Mouse (Mus musculus) left cerebral cortex, adult 2 months (tissue): ENCODE results near the gene 1700025G04Rik. TPM values are rescaled to one million over a fixed set of nuclear protein-coding genes. Genes with fewer than 3 reads are reported as not detected.

Experiments used
- DNase-seq, 2 experiments: peaks; one replicate each; pipeline ENCODE4 v3.0.0; 2021 to 2022; ENCODE audit warnings: low spot score in 2 of 2, mixed read lengths in 1 of 2; ENCODE audit errors: extremely low spot score in 1 of 2
- H3K27ac ChIP-seq: fragments of 200-600 bp; 2 replicates; pipeline ENCODE4 v1.8.1; 2022
- H3K4me3 ChIP-seq: fragments of 200-600 bp; 2 replicates; pipeline ENCODE4 v1.8.1; 2022
- CTCF ChIP-seq: fragments of 200-600 bp; IDR thresholded peaks from 2 replicates; pipeline ENCODE4 v1.8.1; 2022; ENCODE audit warnings: antibody characterized with exemption, mild to moderate bottlenecking, moderate library complexity
- intact Hi-C: fragments of 180-260 bp; cut with DNase I; formaldehyde crosslinking; loops from one replicate; pipeline ENCODE4 v1.15.1; 2025
- total RNA-seq, 2 experiments: library from RNA; stranded (reverse); gene quantifications; 2 replicates each; pipeline ENCODE4 v1.2.3; 2021

Gene 1700025G04Rik
- total RNA-seq, 2 experiments from 2014 or later: 68.1 to 75.8 TPM

DNA sequence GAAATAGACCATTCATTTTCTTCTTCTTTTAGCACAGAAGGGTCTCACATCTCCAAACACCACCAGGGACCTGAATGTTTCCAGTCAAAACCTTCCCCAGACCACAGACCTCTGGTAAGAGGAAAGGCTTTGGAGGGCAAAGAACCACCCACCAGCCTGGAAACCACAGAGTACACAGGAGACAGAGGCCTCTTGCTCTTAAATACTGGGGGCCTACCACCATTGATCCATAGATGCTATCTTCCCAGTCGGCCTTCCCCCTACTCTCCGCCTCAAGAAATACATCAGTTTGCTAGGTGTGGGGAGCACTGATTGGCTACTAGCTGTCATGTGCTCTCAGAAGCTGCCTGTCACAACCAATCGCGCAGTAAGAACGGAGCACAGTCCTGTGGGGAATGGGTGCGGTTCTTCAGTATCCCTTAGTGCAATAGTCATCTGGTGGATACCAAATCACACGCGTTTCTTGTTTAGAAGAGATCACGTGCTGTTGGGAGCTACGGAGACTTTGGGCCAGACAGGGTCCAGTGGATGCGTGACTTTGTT lies 210.5 kb downstream of the 1700025G04Rik start:
- Histone ChIP-seq H3K27ac (no peak overlapping the region), H3K4me3 (no peak overlapping the region)
- intact Hi-C loops: no loop called here
- no peak for TF ChIP-seq CTCF
- DNase-seq: no peak

- intact Hi-C loops: no loop called here
- H3K27ac ChIP-seq: no peak overlapping the region
- H3K4me3 ChIP-seq: no peak overlapping the region
- DNase-seq: no peak
- TF ChIP-seq CTCF: no peak
These were observed 211.5 kb downstream of the 1700025G04Rik start for GRCm38 (mm10) chr1:151878411-151878810.

- no peak for DNase-seq
- Histone ChIP-seq H3K4me3 (no peak overlapping the region), H3K27ac (no peak overlapping the region)
- no peak for TF ChIP-seq CTCF
- intact Hi-C loops: no loop called here
These were observed 217.0 kb downstream of the 1700025G04Rik start for GRCm38 (mm10) chr1:151872971-151873370.

GRCm38 (mm10) chr1:151864326-151864725 lies 225.6 kb downstream of the 1700025G04Rik start:
- Histone ChIP-seq H3K27ac (no peak overlapping the region), H3K4me3 (no peak overlapping the region)
- DNase-seq: no peak
- intact Hi-C loops: no loop called here
- TF ChIP-seq CTCF: no peak

- H3K27ac ChIP-seq: no peak overlapping the region
- TF ChIP-seq CTCF: no peak
- intact Hi-C loops: no loop called here
- no peak for DNase-seq
- no peak overlapping the region for H3K4me3 ChIP-seq
These were observed 226.2 kb downstream of the 1700025G04Rik start for GRCm38 (mm10) chr1:151863797-151864147.

DNA sequence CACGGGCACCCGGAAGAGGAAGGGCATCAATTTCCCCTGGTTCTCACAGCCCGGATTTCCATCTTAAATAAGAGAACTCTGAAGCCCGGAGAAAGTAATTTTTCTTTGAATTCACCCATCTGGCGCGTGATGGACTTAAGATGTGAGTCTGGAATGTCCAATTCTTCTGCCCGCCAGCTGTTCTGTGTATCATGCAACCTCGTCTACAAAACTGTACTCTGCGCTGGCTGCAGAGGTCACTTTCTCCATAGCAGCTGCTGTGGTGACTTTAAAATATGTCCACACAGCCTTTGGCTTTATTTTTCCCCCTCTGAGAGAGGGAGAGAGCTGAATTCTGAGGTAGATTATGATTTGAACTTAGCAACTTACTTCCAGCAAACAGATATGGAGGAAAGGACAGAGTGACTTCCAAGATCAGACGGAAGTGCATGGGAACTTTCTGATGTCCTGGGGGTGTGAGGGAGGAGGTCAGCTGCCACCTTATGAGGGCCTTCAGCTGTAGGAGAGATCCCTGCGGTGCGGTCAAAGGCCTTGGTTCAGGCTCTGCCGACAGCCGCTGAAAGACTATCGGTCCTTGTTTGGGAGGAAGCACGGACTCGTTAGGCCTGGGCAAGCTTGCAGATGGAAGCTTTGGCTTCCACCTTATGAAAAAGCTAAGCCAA lies 226.7 kb downstream of the 1700025G04Rik start:
- intact Hi-C loops: no loop called here
- TF ChIP-seq CTCF: no peak
- Histone ChIP-seq H3K4me3 (no peak overlapping the region), H3K27ac (no peak overlapping the region)
- DNase-seq: no peak

DNA sequence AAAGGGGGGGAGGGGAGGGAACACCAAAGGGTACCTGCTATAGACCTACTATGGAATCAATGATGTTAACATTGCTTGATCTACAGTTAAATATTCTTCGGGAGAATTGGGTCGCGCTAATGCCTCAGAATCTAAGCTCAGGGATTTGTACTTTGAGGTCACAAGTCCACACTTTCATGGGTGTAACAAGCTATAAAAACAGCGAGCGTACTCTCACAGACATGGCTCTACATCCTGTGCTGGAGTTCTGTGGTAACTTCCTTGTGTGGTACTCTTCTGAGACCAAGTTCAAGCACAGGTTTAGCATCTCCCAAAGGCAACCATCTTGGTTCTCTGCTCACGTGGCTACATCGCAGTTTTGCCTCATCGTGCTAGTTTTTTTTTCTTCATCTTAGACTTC lies 227.8 kb downstream of the 1700025G04Rik start:
- Histone ChIP-seq H3K27ac (no peak overlapping the region), H3K4me3 (no peak overlapping the region)
- no peak for TF ChIP-seq CTCF
- intact Hi-C loops: no loop called here
- no peak for DNase-seq

DNA sequence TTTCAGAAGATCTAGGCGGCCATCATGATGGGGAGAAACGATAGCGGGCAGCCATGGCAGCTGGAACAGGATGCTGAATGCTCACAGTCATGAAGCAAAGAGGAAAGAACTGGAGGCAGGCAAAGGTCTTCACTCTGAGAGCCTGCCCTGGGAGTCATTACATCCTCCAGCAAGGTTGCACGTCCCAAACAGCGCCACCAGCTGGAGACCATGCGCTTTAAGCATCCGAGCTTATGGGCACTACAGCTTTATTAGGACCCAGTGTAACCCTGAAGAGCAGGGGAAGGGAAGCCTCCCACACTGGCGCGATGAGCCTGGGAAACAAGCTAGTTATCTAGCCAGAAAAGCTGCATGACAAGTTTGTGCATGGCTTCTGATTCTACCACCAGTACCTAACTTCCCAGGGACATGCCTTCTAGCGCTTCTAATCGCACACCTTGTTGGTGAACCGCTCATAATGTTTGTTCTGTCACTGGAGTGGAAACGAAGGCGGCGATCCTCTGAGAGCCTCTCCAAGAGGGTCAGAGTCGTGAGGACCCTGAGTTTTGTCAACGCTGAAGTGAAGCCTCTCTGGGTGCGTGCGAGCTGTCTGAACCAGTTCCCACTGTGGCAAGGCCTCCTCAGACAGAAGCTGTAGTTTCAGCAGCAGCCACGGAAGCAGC lies 228.5 kb downstream of the 1700025G04Rik start:
- no peak for TF ChIP-seq CTCF
- no peak overlapping the region for H3K4me3 ChIP-seq
- no peak for DNase-seq
- no peak overlapping the region for H3K27ac ChIP-seq
- intact Hi-C loops: no loop called here

- Histone ChIP-seq H3K4me3 (no peak overlapping the region), H3K27ac (no peak overlapping the region)
- no peak for DNase-seq
- intact Hi-C loops: no loop called here
- no peak for TF ChIP-seq CTCF
These were observed 231.5 kb downstream of the 1700025G04Rik start for GRCm38 (mm10) chr1:151858474-151858873.

GRCm38 (mm10) chr1:151855561-151855960 lies 234.4 kb downstream of the 1700025G04Rik start:
- no peak for DNase-seq
- H3K27ac ChIP-seq: no peak overlapping the region
- intact Hi-C loops: no loop called here

DNA sequence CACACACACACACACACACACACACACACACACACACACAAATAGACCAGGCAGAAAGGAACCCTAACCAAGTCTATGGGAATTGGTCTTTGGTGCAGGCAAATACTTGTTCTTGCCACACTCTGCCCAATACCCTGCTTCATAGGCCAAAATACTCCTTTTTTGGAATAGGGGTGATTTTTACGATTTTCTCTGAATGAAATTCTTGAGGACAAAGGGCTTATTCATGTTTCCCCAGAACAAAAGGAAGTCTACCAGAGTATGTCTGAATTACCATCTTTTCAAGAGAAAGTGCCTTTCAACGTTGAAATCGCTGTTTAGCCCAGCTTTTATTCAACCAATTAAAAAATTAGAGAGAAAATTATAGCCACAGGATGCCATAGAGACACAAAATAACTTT lies 237.9 kb downstream of the 1700025G04Rik start:
- no peak overlapping the region for H3K27ac ChIP-seq
- no peak for DNase-seq
- no peak for TF ChIP-seq CTCF
- intact Hi-C loops: no loop called here
- no peak overlapping the region for H3K4me3 ChIP-seq

More at GRCm38 (mm10) chr1:151855561-151855960, 234.4 kb downstream of the 1700025G04Rik start:
- H3K4me3 ChIP-seq: no peak overlapping the region
- TF ChIP-seq CTCF: no peak

GRCm38 (mm10) chr1:151851051-151851848 lies 238.7 kb downstream of the 1700025G04Rik start:
- H3K4me3 ChIP-seq: no peak overlapping the region
- intact Hi-C loops: no loop called here
- no peak for DNase-seq
- no peak overlapping the region for H3K27ac ChIP-seq
- TF ChIP-seq CTCF: peak; percentile 21
